Mouse (Mus musculus) embryo, embryonic 11 days (tissue): ENCODE measurements at regions not wholly inside any gene's neighbourhood (a gene's known extent, or its start where the extent isn't known, plus 50 kb on each side); places are given as distances from the start of the nearest gene placed in this dataset.
"Not testable (repeated sequence)": the region's sequence is repeated elsewhere in the genome, so short reads cannot be mapped to it uniquely, and the experiment has no call there.

Source experiments
- DNase-seq: peaks from one replicate; pipeline ENCODE4 v3.0.0-alpha.2; 2015

- DNase-seq: no peak
Observed at GRCm38 (mm10) chr1:35201083-35201879, 351.5 kb downstream of the Plekhb2 start.

- no peak for DNase-seq
Observed at GRCm38 (mm10) chr1:35201880-35202220, 352.1 kb downstream of the Plekhb2 start.

DNA sequence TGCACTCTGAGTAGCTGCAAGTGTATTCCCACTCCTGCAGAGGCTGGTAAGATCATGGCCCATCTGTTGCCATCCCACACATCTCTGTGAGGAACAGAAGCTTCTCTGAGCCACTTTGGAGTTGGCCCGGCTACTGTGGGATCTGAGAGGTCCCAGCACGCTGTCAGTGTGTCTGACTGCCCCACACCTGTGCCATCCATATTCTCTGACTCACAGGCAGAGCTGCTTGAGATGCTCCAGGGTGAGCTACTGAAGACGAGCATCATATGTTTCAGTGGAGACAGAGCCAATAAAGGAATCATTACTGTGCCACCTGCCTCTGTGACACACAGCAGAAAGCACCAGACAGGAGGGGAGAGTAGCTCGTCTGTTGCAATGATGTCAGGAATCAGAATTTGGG is 352.8 kb downstream of the Plekhb2 start:
- DNase-seq: no peak

DNA sequence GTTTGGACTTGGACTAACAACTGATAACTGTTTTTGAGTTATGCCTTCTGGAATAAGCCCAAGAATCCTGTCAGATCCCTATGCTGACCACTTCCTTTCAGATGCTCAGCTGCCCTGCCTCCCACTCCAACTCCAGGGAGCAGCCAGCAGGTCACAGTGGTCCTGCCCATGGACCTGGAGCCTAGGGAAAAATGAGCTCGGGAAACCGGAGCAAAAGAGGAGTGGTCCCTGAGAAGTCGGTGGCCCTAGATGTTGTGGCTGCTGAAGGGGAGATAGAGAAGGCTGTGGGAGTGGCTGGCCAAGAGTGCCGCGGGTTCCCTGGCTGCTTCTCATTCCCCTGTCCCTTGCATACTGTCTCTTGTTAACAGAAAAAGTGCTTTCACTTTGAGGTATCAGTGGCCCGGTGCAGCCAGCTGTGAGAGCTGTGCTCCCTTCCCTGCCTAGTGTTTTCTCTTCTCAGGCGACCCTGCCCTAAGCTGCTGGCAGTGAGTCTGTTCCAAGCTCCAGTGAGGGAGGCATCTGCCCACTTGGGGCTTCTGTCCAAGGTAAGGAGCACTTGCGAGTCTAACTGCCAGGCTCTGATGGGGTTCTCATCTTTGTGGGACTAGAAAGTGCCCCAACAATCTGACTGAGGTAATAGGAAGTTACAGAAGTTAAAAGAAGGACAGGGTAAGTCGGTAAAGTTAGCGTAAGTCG is 357.2 kb downstream of the Plekhb2 start:
- DNase-seq: no peak

GRCm38 (mm10) chr1:35212111-35212891 is 362.5 kb downstream of the Plekhb2 start:
- DNase-seq: no peak

GRCm38 (mm10) chr1:35213875-35214274 is 364.1 kb downstream of the Plekhb2 start:
- no peak for DNase-seq

DNA sequence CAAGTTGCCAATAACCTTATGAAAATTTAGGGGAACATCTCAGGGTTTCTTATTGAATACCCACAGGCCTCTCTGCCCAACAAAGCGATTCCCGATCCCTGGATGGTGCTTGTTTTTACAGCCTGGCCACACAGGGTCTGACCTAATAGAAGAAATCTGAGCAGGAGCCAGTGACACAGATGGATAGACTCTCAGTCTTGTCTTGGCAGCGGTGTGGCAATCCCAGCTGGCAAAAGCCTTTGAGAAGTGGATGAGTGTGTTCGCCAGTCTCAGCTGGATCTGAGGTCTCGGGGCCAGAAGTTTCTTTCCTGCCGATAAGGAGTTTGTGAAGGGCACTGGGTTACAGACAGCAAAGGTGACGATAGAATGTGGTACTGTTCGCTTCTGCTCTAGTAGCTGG is 366.6 kb downstream of the Plekhb2 start:
- DNase-seq: no peak

DNA sequence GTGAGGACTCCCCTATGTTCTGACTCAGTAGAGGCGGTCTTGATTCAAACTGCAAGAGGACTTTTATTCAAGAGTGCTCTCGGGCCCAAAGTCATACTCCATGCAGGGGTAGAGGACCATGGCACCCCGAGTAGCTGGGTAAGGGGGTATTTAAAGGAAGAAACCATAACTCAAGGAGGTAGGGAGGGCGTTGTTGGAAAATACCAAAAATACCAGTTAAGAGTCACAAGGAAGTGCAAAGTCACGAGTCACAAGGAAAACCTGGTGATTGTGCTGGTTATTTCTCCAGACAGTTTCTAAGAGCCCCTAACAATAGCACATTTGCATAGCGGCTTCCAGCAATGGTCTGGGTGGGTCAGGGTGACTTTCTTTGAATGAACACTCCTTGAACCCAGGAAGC is 370.4 kb downstream of the Plekhb2 start:
- DNase-seq: not testable (repeated sequence)

DNA sequence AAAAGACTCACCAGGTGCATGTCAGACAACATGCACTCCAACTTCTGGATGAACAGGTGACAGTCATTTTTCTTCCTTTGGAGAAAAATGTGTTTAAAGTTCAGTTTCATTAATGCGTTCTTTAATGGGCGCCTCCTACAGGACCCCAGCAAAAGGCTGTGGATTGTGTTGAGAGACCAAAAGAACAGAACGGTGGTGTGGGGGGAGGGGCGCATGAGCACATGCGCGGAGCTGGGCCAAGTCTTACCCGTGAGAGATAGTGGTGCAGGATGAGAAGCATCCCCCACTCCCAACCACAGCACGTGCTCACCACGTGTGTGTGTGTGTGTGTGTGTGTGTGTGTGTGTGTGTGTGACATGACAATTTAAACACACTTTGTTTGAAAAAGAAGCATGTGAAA is 371.0 kb downstream of the Plekhb2 start:
- no peak for DNase-seq

GRCm38 (mm10) chr1:35232592-35232991 is 382.8 kb downstream of the Plekhb2 start:
- DNase-seq: peak; percentile 7

DNA sequence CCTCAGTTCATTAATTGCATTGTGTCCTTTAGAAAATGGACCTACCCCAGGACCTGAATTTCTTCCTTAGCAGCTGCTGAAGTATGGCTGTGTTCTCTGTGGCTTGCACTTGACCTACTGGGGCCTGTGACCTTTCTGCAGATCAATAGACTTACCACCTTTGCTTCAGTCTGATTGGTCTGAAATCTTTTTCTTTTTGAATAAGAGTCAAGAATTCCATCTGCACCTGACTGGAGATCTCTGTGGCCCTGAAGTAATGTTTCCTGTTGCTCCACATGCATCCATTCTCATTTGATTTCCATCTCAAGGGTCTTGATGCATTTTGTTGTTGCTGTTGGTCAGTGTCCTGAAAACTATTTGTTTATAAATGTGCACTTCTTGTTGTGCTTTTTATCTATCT is 388.4 kb downstream of the Plekhb2 start:
- no peak for DNase-seq

- no peak for DNase-seq
Observed at GRCm38 (mm10) chr1:35242849-35243248, 393.1 kb downstream of the Plekhb2 start.

- no peak for DNase-seq
Observed at GRCm38 (mm10) chr1:35243339-35243738, 393.6 kb downstream of the Plekhb2 start.

DNA sequence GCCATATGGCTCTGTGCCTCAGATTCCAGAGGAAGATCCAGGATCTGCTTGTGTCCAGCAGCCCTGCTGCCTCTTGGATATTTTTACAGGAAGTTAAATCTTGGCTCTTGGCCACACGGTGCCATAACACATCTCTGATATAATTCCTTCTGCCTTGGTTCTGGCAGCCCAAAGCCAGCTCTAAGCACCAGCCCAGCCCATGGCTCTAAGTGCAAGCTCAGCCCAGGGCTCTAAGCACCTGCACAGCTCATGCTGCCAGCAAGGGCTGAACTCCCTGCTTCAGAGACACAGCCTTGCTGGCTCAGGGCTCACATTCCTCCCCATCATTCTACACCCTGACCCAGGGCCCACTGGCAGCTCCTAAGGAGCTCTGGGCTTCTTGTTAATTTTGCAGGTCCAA is 415.3 kb downstream of the Plekhb2 start:
- no peak for DNase-seq

GRCm38 (mm10) chr1:35266626-35267025 is 416.9 kb downstream of the Plekhb2 start:
- peak; percentile 26 for DNase-seq

DNA sequence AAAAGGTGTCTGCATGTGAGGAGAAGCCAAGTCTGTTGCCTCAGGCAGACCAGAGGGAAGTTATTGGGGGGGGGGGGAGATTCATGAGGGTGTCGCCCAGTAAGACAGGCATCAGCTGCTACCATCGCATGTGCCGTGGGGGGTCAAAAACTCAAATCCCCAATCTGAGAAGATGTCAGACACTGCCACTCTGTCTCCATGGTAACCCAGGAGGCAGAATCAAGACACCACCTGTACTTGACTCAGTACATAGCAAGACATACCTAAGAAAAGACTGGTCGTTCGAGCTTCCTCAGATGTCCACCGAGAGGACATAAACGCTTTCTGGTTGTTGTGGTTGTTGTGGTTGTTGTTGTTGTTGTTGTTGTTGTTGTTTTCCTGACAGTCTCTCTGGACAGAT is 418.1 kb downstream of the Plekhb2 start:
- no peak for DNase-seq

DNA sequence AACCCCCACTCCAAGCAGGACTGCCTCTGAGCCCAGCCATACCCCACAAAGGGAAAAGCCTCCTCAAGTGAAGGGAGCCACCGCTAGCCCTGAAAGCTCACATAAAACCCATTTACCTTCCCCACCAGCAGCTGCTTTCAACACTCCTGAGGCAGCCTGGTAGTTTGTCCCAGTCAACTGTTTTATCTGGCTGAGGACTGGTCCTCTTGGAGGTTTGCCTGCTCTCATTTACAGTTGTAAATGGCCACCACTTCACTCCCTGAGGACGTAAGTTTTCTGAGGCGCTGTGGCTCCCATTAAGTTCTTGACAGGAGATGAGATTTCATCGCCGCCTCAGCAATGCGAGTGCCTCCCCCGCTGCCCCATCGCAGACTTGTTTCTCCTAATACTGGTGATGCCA is 425.2 kb downstream of the Plekhb2 start:
- DNase-seq: no peak
